Mouse (Mus musculus): Measurements from ENCODE around the gene Aqp2. TPM values are rescaled to one million over a fixed set of nuclear protein-coding genes. Genes with fewer than 3 reads are reported as not detected.

The Aqp2 gene
- polyA plus RNA-seq, 1 experiment: not detected

DNA sequence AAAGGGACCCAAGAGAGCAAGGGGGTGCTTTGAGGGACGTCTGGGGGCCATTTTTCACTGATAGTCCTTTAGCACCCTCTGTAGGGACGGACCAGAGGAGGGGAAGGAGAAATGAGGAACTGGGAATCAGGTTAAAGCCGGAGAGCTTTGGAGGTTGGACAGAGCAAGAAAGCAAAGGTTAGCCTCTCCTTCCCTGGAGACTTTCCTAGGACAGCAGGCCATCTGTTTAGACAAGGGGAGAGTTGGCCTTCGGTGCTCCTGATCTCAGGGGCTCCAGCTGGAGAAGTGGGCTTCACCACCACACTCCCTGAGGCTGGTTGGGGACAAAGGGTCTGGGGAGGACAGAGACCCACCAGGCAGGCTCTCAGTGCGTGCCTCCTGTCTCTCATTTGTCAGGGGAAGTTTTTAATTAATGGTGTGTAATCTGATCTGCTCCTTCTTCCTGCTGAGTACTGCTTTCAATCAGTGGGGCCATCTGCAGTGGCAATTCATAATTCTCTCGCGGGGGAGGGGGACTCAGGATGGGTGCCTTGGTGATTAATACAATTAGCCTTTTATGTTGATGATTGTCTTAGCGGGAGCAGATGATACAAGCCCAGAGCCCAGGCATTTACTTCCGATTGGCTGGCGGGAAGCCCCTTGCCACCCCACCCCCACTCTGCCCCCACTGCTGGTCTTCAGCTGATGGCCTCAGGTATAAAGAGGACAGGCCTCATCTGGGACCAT lies 28.7 kb downstream of the Aqp2 start:
- TF ChIP-seq GATA1 (IDR thresholded peaks at IDR 0.05; ENCODE audit: low read length): no peak
- TF ChIP-seq TAL1 (IDR thresholded peaks at IDR 0.05; ENCODE audit: low read length): no peak
- Histone ChIP-seq H3K36me3 (ENCODE audit: control insufficient read depth) (no peaks in the 10 kb centered on the region), H3K9me3 (ENCODE audit: control insufficient read depth, low read length) (peaks cover 3% of the 10 kb centered on the region), H3K27me3 (ENCODE audit: control insufficient read depth) (peaks cover 79% of the 10 kb centered on the region), H3K4me1 (ENCODE audit: control insufficient read depth) (peaks cover 21% of the 10 kb centered on the region), H3K4me3 (replicated peaks) (no peak overlapping the region)

DNA sequence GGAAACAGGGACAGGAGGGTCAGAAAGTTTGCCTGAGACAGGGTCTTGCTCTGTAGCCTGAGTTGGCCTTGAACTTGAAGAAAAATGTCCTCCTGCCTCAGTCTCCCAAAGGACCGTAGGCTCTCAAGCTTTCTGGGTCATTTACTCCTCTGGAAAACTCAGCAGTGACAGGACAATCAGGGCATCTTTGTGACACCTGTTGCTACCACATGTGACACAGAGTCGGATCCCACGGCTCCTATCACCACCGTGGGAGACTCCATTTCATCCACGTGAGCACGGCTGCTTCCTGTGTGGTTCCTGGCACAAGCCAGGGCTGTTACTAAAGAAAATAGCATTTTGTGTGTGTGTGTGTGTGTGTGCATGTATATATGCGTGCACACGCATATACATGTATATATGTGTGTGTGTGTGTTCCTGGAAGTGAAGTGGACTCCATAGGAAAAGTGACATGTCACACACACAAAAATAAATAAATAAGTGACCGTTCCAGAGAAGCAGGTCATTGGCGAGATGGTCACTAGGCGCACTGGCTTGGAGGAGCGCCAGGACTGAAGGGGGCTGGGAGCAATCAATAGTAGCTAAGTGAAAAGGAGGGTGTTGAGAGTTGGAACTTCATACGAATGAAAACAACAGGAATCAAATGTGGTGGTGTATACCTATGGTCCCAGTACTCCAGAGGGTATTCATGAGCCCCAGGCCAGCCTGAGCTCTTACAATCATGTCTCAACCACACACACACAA lies 29.7 kb downstream of the Aqp2 start:
- no peaks in the 10 kb centered on the region for H3K36me3 ChIP-seq (ENCODE audit: control insufficient read depth)
- no peak overlapping the region for H3K4me3 ChIP-seq (replicated peaks)
- peaks cover 71% of the 10 kb centered on the region for H3K27me3 ChIP-seq (ENCODE audit: control insufficient read depth)
- TF ChIP-seq TAL1 (IDR thresholded peaks at IDR 0.05; ENCODE audit: low read length) (no peak), GATA1 (IDR thresholded peaks at IDR 0.05; ENCODE audit: low read length) (no peak)
- H3K9me3 ChIP-seq (ENCODE audit: control insufficient read depth, low read length): peaks cover 4% of the 10 kb centered on the region
- H3K4me1 ChIP-seq (ENCODE audit: control insufficient read depth): peaks cover 21% of the 10 kb centered on the region

DNA sequence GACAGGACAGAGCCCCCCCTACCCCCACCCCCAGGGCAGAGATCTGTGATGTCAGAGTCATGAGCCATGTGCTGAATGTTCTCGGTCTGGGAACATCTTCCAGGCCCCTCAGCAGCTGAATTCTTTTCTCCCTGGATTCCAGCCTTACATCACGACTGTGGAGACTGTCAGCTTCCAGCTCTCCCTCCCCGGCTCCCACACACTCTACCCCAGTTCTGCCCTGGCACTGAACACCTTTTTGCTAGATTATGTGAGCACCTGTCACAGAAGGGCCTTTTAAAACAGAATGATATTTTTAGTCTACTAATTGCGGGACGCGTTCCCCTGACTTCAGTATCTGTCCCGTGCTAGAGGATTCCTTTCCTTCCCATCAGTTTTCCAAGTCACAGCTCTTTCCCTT lies 32.7 kb downstream of the Aqp2 start:
- Histone ChIP-seq H3K36me3 (ENCODE audit: control insufficient read depth) (no peaks in the 10 kb centered on the region), H3K9me3 (ENCODE audit: control insufficient read depth, low read length) (peaks cover 4% of the 10 kb centered on the region), H3K4me1 (ENCODE audit: control insufficient read depth) (peaks cover 13% of the 10 kb centered on the region), H3K4me3 (replicated peaks) (no peak overlapping the region), H3K27me3 (ENCODE audit: control insufficient read depth) (peaks cover 70% of the 10 kb centered on the region)
- TF ChIP-seq GATA1 (IDR thresholded peaks at IDR 0.05; ENCODE audit: low read length): no peak
- no peak for TF ChIP-seq TAL1 (IDR thresholded peaks at IDR 0.05; ENCODE audit: low read length)

DNA sequence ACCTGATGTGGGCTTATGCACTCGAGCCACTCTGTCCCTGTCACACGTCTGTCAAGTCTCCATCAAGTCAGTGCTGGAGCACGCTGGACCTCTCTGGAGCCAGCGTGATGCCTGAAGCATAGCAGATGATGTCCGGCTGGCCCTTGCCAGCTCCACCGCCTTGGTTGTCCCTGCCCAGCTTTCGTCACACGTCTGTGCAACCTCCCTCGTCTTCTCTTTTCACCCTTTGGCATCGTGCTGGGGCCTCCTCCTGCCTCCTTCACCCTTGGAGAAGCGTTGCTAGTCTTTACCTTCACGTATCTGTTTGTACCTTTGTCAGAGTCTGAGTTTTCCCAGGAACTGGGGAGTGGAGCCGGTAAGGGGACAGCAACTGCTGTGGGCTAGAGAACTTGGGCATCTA lies 35.4 kb downstream of the Aqp2 start:
- peaks cover 4% of the 10 kb centered on the region for H3K9me3 ChIP-seq (ENCODE audit: control insufficient read depth, low read length)
- H3K4me1 ChIP-seq (ENCODE audit: control insufficient read depth): no peaks in the 10 kb centered on the region; the same call in 1 of the 2 replicates
- H3K27me3 ChIP-seq (ENCODE audit: control insufficient read depth): peaks cover 49% of the 10 kb centered on the region
- peaks cover 13% of the 10 kb centered on the region for H3K36me3 ChIP-seq (ENCODE audit: control insufficient read depth)
- no peak for TF ChIP-seq GATA1 (IDR thresholded peaks at IDR 0.05; ENCODE audit: low read length)
- no peak for TF ChIP-seq TAL1 (IDR thresholded peaks at IDR 0.05; ENCODE audit: low read length)
- H3K4me3 ChIP-seq (replicated peaks): no peak overlapping the region

DNA sequence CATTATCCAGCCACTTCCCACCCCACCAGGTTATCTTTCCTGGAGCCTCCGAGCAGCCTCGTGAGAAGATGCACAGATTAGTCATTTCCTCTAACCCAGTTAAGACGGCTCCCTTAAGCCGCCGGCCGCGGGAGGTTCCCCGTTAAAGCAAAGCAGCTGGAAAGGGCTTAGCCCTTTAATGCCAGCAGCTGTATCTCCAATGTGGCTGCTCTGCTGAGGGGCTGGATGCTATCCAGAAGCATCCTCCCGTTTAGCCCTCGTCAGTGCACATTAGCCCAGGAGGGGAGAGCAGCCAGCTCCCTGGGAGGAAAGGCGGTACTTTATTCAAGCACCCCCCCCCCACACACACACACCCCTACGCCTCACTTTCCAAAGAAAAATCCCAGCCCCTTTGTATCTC lies 35.9 kb downstream of the Aqp2 start:
- no peak overlapping the region for H3K4me3 ChIP-seq (replicated peaks)
- no peaks in the 10 kb centered on the region; the same call in 1 of the 2 replicates for H3K4me1 ChIP-seq (ENCODE audit: control insufficient read depth)
- peaks cover 4% of the 10 kb centered on the region for H3K9me3 ChIP-seq (ENCODE audit: control insufficient read depth, low read length)
- H3K27me3 ChIP-seq (ENCODE audit: control insufficient read depth): peaks cover 47% of the 10 kb centered on the region
- peaks cover 18% of the 10 kb centered on the region for H3K36me3 ChIP-seq (ENCODE audit: control insufficient read depth)
- TF ChIP-seq GATA1 (IDR thresholded peaks at IDR 0.05; ENCODE audit: low read length) (no peak), TAL1 (IDR thresholded peaks at IDR 0.05; ENCODE audit: low read length) (no peak)

DNA sequence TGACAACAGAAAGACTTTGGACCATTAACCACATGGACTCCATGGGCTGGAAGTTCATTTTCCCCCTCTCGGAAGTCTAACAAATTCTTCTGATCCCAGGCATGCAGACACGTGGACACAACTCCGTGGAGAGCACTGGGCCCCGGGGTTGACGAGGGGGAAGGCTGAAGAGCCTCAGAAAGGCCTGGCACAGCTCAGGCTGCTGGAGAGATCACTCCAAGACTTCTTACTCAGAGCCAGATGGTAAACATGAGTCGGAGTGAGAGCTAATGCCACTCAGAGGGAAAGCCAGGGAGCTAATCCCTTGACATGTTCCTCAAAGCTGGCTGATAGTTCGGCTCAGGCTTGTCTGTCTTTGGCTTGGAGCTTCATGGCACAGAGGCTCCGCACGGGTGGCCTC lies 36.4 kb downstream of the Aqp2 start:
- Histone ChIP-seq H3K4me3 (replicated peaks) (no peak overlapping the region), H3K27me3 (ENCODE audit: control insufficient read depth) (peaks cover 43% of the 10 kb centered on the region), H3K36me3 (ENCODE audit: control insufficient read depth) (peaks cover 23% of the 10 kb centered on the region), H3K4me1 (ENCODE audit: control insufficient read depth) (no peaks in the 10 kb centered on the region; the same call in 1 of the 2 replicates), H3K9me3 (ENCODE audit: control insufficient read depth, low read length) (peaks cover 4% of the 10 kb centered on the region)
- TF ChIP-seq GATA1 (IDR thresholded peaks at IDR 0.05; ENCODE audit: low read length): no peak

DNA sequence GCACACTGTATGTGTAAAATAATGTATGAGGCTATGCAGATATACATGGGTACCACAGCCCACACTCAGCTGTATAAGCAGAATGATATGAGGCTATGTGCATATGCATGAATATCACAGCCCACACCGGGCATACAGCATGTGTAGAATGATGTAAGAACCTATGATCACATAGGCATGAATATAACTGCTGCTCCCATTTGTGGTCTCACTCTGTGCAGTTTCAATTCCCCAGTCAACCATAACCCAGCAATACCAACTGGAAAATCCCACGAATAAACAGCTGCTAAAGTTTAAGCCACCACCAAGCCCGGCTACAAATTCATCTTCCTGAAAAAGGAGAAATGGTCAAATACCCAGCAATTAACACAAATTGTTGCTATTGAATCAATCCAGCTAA lies 39.7 kb downstream of the Aqp2 start:
- no peaks in the 10 kb centered on the region for H3K9me3 ChIP-seq (ENCODE audit: control insufficient read depth, low read length)
- peaks cover 21% of the 10 kb centered on the region for H3K27me3 ChIP-seq (ENCODE audit: control insufficient read depth)
- TF ChIP-seq GATA1 (IDR thresholded peaks at IDR 0.05; ENCODE audit: low read length) (no peak), TAL1 (IDR thresholded peaks at IDR 0.05; ENCODE audit: low read length) (no peak)
- H3K36me3 ChIP-seq (ENCODE audit: control insufficient read depth): peaks cover 57% of the 10 kb centered on the region
- H3K4me1 ChIP-seq (ENCODE audit: control insufficient read depth): no peaks in the 10 kb centered on the region; the same call in 1 of the 2 replicates
- H3K4me3 ChIP-seq (replicated peaks): no peak overlapping the region

DNA sequence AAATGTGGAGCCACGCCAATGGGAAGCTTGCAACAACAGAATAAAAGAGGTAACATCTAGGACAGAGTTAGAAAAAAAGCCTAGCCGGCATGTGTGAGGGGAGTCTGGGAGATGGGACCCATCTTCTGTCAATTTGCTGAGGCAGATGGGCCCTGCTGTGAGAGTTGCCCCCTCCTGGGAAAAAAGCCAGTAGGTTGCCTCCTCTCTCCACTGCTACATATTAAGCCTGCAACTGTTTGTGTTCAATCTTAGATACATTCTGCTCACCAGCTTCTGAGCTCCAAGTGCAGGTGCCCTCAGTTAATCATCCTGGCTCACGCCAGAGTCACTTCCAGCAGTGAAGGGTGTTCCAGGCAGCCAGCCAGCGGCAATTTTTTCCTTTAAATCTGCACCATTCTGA lies 41.0 kb downstream of the Aqp2 start:
- TF ChIP-seq TAL1 (IDR thresholded peaks at IDR 0.05; ENCODE audit: low read length) (no peak), GATA1 (IDR thresholded peaks at IDR 0.05; ENCODE audit: low read length) (no peak)
- Histone ChIP-seq H3K4me3 (replicated peaks) (no peak overlapping the region), H3K9me3 (ENCODE audit: control insufficient read depth, low read length) (no peaks in the 10 kb centered on the region), H3K27me3 (ENCODE audit: control insufficient read depth) (peaks cover 9% of the 10 kb centered on the region), H3K4me1 (ENCODE audit: control insufficient read depth) (no peaks in the 10 kb centered on the region; the same call in 1 of the 2 replicates), H3K36me3 (ENCODE audit: control insufficient read depth) (peaks cover 69% of the 10 kb centered on the region)

DNA sequence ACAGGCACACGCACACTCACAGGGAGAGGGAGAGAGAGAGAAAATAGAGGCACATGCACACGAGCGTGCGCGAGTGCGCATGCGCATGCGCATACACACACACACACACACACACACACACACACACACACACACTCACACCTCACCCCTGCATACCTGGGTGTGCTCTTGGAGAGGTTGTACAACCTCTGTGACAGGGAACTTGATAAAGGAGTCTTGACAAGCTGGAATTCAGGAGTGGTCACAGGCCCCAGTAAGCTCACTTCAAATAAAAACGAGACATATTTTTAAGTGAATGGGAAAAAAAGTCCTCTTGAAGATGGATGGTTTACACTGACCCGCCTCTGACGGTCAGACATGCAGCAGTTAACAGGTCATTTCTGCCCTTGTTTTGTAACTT lies 43.2 kb downstream of the Aqp2 start:
- H3K27me3 ChIP-seq (ENCODE audit: control insufficient read depth): no peaks in the 10 kb centered on the region
- no peak overlapping the region for H3K4me3 ChIP-seq (replicated peaks)
- H3K36me3 ChIP-seq (ENCODE audit: control insufficient read depth): peaks cover 91% of the 10 kb centered on the region
- TF ChIP-seq TAL1 (IDR thresholded peaks at IDR 0.05; ENCODE audit: low read length) (no peak), GATA1 (IDR thresholded peaks at IDR 0.05; ENCODE audit: low read length) (no peak)
- H3K9me3 ChIP-seq (ENCODE audit: control insufficient read depth, low read length): no peaks in the 10 kb centered on the region
- H3K4me1 ChIP-seq (ENCODE audit: control insufficient read depth): no peaks in the 10 kb centered on the region

All from erythroblast, embryonic 14.5 days (primary cell).